Mouse (Mus musculus): ENCODE measurements around the gene Mboat2.

The Mboat2 gene

DNA sequence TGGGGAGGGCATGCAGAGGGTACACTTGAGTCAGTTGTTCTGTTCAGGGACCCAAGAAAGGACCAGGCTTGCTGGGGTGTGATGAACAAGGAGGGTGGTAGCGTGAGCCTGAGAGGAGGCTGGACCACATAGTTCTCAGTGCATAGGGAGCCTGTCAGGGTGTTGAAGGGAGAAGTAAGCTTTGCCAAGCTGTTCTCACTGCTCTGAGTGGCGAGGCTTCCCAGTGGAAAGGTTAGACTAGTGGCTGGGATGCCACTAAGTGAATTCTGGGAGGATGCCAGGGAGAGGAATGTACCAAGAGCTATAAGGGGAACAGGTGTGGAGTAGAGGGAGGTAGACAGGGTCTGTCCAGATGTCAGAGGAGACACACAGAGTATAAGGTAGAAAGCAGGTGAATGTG is 77.2 kb downstream of the Mboat2 start:
- peak; percentile 70 for DNase-seq

DNA sequence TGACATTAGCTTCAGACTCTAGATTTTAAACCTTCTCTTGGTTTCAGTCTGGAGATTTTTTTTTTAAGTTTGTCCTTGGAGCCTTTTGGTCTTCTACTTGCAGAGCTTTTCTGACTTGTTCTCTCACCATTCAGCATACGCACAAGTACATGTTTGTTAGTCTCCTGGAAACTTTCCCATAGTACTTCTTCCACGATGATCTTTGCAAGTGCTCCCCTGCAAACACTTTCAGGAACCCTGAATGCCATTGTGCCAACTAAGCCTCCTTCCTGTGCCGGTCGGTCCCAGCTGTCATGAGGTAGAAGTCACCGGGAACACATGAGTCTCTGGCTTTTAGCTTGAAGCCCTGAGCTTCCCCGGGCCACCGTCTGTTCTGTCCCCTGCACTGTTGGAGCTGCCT is 79.0 kb downstream of the Mboat2 start:
- no peak for DNase-seq

DNA sequence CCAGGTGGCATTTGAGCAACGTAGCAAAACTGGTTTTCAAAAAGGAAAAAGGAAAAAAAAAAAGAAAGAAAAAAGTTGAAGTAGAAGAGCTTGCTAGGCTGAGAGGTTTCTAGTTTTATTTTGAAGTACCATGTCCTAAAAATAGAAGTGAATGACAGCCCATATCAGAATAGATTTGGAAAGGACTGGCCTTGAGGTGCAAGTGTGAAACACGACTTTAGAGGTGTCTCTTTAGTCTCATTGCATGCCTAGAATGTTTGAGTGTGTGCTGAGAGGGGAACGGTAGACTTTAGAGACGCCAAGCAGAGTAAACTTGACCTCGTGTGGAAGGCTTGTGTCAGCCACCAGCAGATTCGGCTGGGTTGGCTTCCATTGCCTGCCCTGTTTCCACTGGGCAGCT is 81.5 kb downstream of the Mboat2 start:
- no peak for DNase-seq

DNA sequence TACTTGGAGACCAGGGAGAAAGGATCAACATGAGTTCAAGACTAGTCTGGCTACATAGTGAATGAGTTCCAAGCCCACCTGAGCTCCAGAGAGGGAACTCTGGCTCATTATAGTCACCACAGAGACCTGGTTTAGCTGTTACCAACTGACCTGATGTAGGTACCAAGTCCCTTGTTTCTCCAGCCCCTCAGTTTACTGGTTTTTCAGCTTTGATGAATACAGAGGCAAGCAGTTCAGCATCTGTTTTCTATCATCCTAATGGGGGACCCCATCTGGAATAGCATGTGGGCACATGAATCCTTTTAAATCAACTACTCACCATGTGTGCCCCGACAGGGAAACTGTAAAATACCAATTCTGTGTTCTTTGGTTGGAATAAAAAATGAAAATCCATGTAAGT is 82.2 kb downstream of the Mboat2 start:
- peak; percentile 25 for DNase-seq

DNA sequence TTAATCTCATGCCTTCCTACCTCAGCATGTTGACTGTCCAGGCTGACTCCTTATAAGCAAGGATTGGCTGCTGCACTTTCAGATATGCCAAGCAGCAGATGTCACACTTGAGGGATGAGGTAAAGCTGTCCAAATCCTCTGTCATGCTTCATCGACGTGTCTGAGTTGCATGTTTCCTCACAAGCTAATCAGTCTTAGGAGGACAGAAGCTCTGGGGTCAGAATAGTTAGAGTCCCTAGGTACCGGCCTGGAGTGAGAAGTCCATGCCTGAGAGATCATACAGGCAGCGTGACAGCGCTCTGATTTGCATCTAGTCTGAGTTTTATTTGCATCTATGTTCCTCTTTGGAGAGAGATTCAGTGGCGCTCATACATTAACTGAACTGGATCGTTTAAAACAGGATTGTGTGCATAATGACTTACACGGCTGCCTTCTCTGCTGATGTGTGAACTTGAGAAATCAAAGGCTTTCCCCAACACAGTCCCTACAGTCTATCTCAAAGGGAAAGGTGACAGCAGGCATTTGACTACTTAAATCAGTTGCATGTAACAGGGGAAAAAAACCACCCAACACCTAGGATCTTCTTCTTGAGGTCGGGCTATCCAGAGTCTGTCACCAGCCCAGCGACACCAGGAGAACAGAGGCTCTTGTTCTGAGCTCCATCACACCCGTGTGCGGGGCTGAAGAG is 88.0 kb downstream of the Mboat2 start:
- DNase-seq: peak; percentile 75

DNA sequence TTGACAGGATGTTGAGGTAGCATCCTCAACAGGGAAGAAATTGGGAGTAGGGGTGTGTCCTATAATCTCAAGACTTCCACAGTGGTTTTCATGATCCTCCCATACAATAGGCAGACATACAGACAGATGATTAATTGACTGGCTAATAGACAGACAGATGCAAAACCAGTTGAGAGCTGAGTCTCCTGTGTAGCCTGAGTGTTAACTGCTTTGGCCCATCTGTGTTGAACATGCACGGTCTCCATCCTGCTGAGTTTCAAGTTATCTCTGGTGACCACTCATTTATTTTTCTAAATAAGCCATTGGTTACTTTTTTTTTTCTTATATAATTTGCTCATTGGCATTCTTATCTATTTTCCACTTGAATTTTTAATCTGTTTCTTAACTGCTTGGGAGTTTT is 90.2 kb downstream of the Mboat2 start:
- peak; percentile 18 for DNase-seq

DNA sequence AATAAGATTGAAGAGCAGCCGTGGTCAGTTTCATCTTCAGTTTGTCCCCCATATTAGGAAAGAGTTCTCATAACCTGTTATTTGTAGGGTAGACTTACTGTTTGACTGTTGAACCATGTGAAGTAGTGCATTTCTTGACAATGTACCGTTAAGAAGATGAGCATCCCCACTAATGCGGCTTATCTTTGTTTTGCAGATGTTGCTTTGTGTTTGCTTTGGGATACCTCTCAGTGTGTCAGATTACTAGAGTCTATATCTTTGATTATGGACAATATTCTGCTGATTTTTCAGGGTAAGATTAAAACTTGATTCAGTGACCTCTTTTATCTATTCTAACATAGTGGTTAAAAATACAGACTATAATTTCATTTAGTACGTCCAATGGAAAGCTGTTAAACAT is 93.3 kb downstream of the Mboat2 start:
- no peak for DNase-seq

DNA sequence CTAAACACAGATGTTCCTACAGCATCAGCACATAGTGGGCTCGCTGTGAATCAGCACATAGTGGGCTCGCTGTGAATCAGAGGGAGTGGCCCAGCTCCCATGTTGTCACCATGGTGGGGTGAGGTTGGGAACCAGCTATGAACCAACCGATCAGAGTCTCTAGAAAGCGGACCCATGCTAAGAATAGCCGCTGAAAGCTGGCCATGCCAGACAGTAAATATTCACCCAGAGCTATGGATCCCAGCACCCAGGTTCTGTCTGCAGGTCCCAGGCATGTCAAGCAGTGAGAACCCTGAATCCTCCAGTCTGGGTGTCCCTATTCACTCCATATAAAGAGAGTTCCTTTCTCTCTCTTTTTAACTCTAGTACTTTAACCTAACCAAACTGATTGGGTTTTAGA is 94.6 kb downstream of the Mboat2 start:
- DNase-seq: peak; percentile 80

DNA sequence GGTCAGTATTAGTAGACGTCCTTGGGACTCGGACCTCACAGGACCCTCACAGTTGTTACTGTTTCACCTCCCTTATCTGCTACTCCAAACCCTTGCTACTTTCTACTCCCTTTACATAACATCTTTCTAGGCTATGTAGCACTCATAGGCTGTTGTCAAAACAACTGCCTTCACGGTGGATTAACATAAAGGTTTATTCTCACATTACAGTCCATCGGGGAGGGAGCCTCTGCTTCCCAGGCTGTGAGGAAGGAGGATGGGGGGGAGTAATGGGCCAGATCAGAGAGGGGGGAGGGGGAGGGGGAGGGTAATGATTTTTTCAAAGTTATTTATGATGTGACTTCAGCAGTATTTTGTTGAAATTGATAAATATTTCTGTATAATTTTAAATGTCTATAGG is 95.0 kb downstream of the Mboat2 start:
- no peak for DNase-seq

DNA sequence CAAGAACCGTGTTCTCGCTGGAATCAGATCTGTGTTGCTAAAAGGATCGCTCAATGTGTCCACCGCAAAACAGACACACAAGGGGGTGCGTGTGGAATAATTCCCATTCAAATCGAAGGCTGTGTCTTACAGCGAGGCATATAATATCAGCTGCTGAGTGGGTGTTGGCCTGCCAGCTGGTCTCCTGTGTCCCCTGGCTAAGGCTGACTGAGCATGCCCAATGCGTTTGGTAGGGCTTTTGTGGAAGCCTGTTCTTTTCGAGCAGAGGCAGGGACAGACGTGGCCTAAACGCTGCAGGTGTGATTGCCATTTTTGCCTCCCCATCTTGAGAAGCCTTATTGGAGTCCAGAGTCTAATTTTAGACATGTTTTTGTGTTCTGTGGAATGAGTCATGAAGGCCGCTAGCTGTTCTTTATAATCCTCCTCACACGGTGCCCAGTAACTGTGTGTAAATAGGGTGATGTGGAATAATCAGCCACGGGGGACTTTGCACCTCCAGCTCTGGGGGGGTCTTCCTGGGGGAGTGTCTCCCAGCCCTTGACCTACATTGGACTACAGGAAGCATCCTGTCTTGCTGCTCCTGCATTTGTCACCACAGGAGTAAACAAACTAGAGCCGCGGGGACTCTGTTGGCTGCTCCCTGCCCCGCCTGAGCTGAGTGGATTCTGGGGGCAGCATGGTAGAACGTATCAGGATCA is 97.5 kb downstream of the Mboat2 start:
- peak; percentile 83 for DNase-seq

DNA sequence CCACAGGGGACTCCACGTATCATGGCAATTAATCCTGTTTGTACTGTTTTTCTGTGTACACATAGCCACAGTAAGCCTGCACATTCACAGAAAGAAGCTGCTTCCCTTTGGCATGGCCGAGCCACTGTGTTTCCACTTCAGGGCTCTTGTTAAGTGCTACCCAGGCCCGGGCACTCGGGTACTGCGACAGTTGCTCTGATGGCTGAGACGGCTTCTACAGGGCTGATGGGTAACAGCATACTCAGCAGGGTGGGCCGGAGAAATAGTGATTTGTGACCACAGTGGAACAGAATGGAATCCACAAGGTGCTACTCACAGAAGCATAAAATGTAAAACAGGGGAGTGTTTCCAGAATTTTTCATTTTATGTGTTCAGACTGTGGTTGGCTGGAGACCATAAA is 98.4 kb downstream of the Mboat2 start:
- peak; percentile 66 for DNase-seq

DNA sequence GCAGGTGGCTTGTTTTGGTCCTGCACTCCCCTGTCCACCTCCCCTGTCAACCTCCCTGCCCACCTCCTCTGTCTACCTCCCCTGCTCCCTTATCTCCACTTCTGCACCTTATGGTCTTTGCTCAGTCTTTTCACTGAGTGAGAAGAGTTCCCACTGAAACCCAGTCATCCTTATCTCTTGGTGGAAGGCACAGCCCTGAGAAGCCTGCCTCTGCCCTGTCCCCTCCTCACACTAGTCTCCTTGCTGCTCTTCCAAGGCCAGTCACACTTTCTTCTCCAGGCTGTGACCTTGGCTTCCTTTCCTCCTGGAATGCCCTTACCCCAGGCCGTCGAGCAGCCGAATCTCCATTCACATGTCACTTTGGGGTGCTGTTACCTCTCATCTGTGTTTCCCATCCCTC is 100.1 kb downstream of the Mboat2 start:
- no peak for DNase-seq

DNA sequence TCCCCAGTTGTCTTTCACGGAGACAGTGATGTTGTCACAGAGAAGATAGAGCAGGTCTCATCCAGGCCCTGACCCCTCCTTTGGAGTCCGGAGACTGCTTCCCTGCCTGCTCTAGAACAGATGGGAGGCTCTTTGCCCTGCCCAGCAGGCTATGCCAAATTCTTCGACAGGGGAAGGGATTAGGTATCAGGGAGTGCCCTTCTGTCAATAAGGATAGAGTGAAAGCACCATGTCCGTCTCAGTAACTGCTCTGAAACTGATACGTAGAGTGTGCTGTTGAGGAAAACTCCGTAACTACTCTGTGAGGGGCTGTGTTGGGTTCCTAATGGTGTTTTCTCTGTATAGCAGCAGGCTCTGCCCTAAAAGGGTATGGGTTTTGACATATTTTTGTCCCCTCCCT is 101.4 kb downstream of the Mboat2 start:
- peak; percentile 81 for DNase-seq

DNA sequence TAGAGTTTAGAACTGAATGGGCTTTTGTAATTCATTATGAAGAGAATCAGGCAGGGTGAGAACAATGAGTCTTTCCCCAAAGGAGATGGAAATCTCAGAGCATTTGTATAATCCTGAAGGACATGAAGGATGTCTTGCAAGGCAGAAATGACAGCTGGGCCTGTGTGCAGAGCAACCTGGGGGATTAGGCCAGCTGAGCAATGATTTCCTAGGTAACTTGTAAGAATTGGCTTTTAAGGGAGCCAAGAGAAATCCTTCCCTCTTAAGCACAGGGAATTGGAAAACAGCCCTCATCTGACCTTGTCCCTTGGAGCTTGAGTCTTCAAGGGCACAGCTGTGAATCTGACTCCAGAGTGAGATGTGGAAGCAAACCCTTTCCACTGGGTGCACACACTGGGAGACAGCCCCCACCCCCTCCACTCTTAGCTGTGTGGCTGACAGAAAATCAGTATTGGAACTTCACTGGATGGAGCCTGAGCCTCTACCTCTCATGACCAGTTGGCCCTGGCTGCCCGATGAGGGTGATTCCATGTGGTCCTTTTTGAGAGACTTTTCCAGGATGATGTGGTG is 102.6 kb downstream of the Mboat2 start:
- DNase-seq: peak; percentile 68

DNA sequence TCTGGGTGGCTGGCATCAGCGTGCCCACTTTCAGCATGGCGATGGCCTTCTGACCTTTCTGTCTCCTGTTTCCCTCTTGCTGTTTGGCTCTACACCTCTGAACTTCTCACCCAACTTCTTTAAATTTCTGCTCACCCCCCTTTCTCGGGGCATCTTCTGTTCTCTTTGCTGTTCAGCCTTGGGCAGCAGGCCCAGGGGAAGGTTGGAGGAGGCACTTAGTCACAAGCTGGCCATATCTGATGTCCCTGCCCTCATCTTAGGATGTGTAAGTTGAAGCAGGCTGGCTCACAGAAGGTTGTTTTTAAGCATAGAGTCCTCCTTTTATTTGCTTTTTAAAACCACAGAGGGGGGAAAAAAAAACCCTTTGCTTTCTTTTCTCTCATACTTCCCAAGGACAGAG is 103.3 kb downstream of the Mboat2 start:
- peak; percentile 55 for DNase-seq

DNA sequence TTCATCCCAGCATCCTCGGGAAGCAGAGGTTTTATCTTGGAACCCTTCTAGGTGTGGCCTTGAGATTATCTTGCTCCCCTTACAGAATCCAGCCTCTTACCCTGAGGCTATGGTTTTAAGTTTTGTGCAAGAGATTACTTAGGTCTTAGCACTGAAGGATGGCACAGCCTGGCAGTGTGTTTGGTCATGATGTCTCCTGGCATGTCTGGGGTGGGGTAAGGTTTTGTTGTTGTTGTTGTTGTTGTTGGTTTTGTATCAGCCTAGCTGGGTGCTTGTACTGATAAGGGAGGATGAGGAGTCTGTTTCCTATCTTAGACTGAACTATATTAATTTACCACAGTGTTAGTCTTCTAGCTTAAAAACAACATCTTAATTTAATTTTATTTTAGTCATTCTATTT is 105.6 kb downstream of the Mboat2 start:
- peak; percentile 5 for DNase-seq

DNA sequence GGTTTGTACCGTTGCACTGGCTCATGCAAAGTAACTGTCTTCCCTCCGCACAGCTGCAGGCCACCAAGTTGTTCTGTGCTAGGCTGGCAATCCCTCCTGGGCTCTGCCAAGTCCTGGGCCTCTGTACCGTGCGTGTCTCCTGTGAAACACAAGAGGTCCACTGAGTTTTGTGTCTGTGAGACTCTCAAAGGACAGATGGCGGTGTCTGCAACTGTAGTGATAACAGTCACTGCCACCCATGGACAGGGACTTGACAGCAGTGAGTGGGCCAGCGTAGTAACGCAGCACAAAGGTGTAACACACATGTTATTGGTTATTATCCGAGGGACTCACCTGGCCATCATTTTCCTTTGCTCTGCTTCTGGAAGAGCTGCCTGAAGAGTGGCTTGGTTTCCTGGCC is 108.7 kb downstream of the Mboat2 start:
- peak; percentile 81 for DNase-seq

DNA sequence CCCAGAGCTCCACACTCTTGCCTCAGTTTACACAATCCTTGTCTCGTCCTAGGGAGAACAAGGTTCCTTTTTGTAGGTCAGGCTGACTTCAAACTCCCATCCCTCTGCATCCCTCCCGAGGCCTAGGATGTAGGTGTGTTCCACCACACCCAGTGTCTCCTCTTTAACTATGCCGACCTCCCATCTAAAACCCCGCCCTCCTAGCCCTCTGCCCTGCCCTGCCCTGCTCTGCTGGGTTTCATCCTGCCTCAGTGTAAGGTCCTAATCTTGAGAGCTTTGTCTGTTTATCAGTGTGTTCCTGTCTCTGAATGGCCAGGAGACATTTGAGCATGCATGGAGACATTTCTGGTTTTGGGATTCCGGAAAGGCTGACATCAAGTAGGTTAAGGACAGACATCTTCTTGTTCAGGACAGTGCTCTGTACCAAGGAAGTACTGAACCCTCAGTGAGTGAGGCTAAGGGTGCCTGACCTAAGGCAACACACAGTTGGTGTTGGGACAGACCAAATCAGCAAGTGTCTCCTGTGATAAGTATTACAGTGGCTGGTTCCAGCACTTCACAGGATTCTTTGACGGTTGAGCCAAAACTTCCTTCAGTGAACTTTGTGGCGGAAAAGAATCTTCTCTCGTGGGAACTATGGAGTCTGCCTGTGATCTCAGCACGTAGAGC is 112.1 kb downstream of the Mboat2 start:
- no peak for DNase-seq

DNA sequence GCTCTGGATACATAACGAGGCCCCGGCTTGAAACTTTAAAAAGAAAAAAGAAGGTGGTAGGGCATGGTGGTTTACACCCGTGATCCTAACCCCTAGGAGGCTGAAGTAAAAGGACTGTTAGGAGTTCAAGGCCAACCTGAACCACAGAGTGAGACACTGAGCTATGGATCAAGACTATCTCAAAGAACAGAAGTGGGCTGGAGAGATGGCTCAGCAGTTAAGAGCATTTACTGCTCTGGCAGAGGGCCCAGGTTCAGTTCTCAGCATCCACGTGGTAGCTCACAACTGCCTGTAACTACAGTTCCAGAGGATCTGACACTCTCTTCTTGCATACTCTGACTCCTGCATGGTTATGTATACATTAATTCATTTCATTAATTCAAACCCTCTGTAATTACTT is 112.7 kb downstream of the Mboat2 start:
- no peak for DNase-seq

DNA sequence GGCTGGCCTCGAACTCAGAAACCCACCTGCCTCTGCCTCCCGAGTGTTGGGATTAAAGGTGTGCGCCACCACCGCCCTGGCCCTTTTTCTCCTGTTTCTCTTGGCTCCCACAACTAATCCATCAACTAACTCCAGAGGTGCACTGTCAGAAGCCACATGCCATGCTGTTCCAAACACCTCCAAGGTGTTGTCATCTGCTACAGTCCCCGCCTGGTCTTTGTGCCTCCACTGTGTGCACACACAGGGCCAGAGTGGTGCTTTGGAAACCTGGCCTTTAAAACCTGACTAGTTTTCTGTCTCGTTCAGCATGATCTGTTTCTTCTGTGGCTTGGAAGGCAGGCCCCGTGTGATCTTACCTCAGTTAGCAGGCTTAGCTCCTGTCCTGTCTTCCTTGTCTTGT is 113.9 kb downstream of the Mboat2 start:
- DNase-seq: no peak

DNA sequence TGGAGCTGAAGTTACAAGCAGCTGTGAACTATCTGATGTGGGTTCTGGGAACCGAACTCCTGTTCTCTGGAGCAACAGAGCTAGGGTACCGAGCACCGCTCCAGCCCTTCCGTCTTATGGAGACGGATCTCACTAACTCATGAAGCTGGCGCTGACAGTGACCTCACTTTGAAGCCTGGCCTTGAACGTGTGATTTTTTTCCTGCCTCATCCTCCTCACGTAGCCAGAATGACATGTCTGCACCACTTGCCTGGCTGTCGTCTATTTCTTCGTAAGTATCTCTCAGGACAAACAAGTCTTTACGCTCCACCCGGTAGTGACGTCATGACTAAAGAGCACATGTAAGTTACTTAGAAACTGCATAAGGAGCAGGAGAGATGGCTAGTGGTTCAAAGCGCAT is 116.4 kb downstream of the Mboat2 start:
- DNase-seq: no peak

DNA sequence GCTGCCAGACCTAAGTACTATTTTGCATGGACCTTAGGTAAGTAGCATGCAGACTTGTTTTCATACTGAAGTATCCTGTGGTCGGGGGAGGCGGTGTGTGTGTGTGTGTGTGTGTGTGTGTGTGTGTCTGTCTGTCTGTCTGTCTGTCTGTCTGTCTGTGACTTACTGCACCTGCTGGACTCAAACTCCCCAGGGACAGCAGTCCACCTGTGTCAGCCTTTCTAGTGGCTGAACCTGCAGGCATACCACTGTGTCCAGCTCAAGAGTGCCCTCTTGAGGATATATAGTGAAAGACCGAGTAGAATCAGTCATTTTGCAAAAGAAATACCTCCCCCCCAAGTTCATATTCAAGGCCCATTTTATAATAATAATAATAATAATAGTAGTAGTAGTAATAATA is 117.7 kb downstream of the Mboat2 start:
- no peak for DNase-seq

DNA sequence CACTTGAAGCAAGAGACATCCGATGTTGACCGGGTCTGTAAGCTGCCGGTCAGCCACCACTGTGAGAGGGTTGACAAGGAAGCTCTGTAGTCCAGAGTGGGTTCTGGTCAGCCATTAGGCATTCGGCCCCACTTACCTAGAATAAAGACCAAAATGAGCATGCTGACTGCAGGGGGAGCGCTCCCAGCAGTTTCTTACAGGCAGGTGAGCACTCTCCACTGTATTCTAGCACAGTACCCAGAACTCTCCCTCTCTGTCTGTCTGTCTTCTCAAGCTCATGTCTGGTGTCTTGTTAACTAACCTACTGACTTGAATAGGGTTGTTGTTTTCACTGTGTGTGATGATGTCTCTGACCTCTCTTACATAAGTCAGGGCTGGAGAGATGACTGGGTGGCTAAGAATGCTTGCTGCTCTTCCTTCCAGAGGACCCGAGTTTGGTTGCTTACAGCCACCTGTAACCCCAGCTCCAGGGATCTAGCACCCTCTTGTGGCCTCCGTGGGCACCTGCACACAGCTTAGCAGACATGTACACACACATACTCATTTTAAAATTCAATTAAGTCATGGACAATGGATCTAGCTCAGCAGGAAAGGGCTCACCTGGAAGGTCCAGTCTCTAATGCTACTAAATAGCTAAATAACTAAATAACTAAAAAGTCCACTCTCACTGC is 119.8 kb downstream of the Mboat2 start:
- no peak for DNase-seq

All from heart, adult 11 months (tissue).